Mouse (Mus musculus): Measurements from ENCODE around the gene Arhgap44. TPM values are rescaled to one million over a fixed set of nuclear protein-coding genes. Genes with fewer than 3 reads are reported as not detected.

Gene Arhgap44
- polyA plus RNA-seq, 1 experiment from 2014 or later: 10.3 TPM

GRCm38 (mm10) chr11:65065201-65065600, 97.6 kb downstream of the Arhgap44 start:
- no peaks in the 10 kb centered on the region for H3K4me1 ChIP-seq
- no peak overlapping the region for H3K9ac ChIP-seq (replicated peaks)
- H3K36me3 ChIP-seq: no peaks in the 10 kb centered on the region
- H3K27ac ChIP-seq (replicated peaks): no peak overlapping the region
- ATAC-seq (replicated peaks): no peak
- H3K4me2 ChIP-seq (replicated peaks): no peak overlapping the region
- H3K4me3 ChIP-seq: no peak overlapping the region
- H3K9me3 ChIP-seq: no peaks in the 10 kb centered on the region
- 82% methylated on average over 13 of the region's 13 CpGs for WGBS
- H3K27me3 ChIP-seq: no peaks in the 10 kb centered on the region

GRCm38 (mm10) chr11:65061437-65061836, 101.3 kb downstream of the Arhgap44 start:
- H3K4me2 ChIP-seq (replicated peaks): no peak overlapping the region
- H3K9me3 ChIP-seq: no peaks in the 10 kb centered on the region
- H3K36me3 ChIP-seq: no peaks in the 10 kb centered on the region
- no peak for ATAC-seq (replicated peaks)
- H3K9ac ChIP-seq (replicated peaks): no peak overlapping the region
- WGBS: 59% methylated on average over 3 of the region's 3 CpGs
- no peaks in the 10 kb centered on the region for H3K4me1 ChIP-seq
- H3K27ac ChIP-seq (replicated peaks): no peak overlapping the region
- no peak overlapping the region for H3K4me3 ChIP-seq
- H3K27me3 ChIP-seq: no peaks in the 10 kb centered on the region

- Histone ChIP-seq H3K9me3 (no peaks in the 10 kb centered on the region), H3K27me3 (no peaks in the 10 kb centered on the region), H3K9ac (replicated peaks) (no peak overlapping the region), H3K4me1 (no peaks in the 10 kb centered on the region), H3K4me2 (replicated peaks) (no peak overlapping the region), H3K4me3 (no peak overlapping the region), H3K27ac (replicated peaks) (no peak overlapping the region), H3K36me3 (no peaks in the 10 kb centered on the region)
- WGBS: 87% methylated on average over 12 of the region's 12 CpGs
- no peak for ATAC-seq (replicated peaks)
These were observed 103.2 kb downstream of the Arhgap44 start for GRCm38 (mm10) chr11:65059531-65059930.

- Histone ChIP-seq H3K27me3 (no peaks in the 10 kb centered on the region), H3K9ac (replicated peaks) (no peak overlapping the region), H3K4me2 (replicated peaks) (no peak overlapping the region), H3K9me3 (no peaks in the 10 kb centered on the region), H3K4me3 (no peak overlapping the region), H3K27ac (replicated peaks) (no peak overlapping the region), H3K4me1 (no peaks in the 10 kb centered on the region), H3K36me3 (no peaks in the 10 kb centered on the region)
- ATAC-seq (replicated peaks): no peak
- WGBS: 73% methylated on average over 7 of the region's 7 CpGs
These were observed 104.4 kb downstream of the Arhgap44 start for GRCm38 (mm10) chr11:65058224-65058908.

- Histone ChIP-seq H3K9ac (replicated peaks) (no peak overlapping the region), H3K27me3 (no peaks in the 10 kb centered on the region), H3K4me3 (no peak overlapping the region), H3K9me3 (no peaks in the 10 kb centered on the region), H3K27ac (replicated peaks) (no peak overlapping the region), H3K4me1 (no peaks in the 10 kb centered on the region), H3K4me2 (replicated peaks) (no peak overlapping the region), H3K36me3 (no peaks in the 10 kb centered on the region)
- ATAC-seq (replicated peaks): no peak
- WGBS: 86% methylated on average over 7 of the region's 7 CpGs
These were observed 107.2 kb downstream of the Arhgap44 start for GRCm38 (mm10) chr11:65055596-65055995.

- H3K4me2 ChIP-seq (replicated peaks): no peak overlapping the region
- H3K4me3 ChIP-seq: no peak overlapping the region
- H3K36me3 ChIP-seq: no peaks in the 10 kb centered on the region
- H3K27me3 ChIP-seq: no peaks in the 10 kb centered on the region
- H3K9ac ChIP-seq (replicated peaks): no peak overlapping the region
- no peaks in the 10 kb centered on the region for H3K4me1 ChIP-seq
- 63% methylated on average over 5 of the region's 5 CpGs for WGBS
- no peaks in the 10 kb centered on the region for H3K9me3 ChIP-seq
- no peak for ATAC-seq (replicated peaks)
- H3K27ac ChIP-seq (replicated peaks): no peak overlapping the region
These were observed 108.5 kb downstream of the Arhgap44 start for GRCm38 (mm10) chr11:65054216-65054615.

GRCm38 (mm10) chr11:65050819-65051218, 111.9 kb downstream of the Arhgap44 start:
- no peak for ATAC-seq (replicated peaks)
- 93% methylated on average over 5 of the region's 5 CpGs for WGBS
- no peaks in the 10 kb centered on the region for H3K36me3 ChIP-seq
- no peaks in the 10 kb centered on the region for H3K27me3 ChIP-seq
- no peak overlapping the region for H3K4me2 ChIP-seq (replicated peaks)
- H3K9ac ChIP-seq (replicated peaks): no peak overlapping the region
- H3K9me3 ChIP-seq: no peaks in the 10 kb centered on the region
- H3K4me1 ChIP-seq: no peaks in the 10 kb centered on the region
- no peak overlapping the region for H3K4me3 ChIP-seq
- H3K27ac ChIP-seq (replicated peaks): no peak overlapping the region

- Histone ChIP-seq H3K4me3 (no peak overlapping the region), H3K27ac (replicated peaks) (no peak overlapping the region), H3K9me3 (no peaks in the 10 kb centered on the region), H3K4me2 (replicated peaks) (no peak overlapping the region), H3K4me1 (no peaks in the 10 kb centered on the region), H3K36me3 (no peaks in the 10 kb centered on the region), H3K27me3 (no peaks in the 10 kb centered on the region), H3K9ac (replicated peaks) (no peak overlapping the region)
- ATAC-seq (replicated peaks): no peak
- WGBS: 78% methylated on average over 7 of the region's 7 CpGs
These were observed 113.7 kb downstream of the Arhgap44 start for GRCm38 (mm10) chr11:65049090-65049489.

- H3K4me2 ChIP-seq (replicated peaks): no peak overlapping the region
- whole genome bisulfite sequencing: 54% methylated on average over 6 of the region's 6 CpGs
These were observed 122.2 kb downstream of the Arhgap44 start for GRCm38 (mm10) chr11:65040556-65040955.

GRCm38 (mm10) chr11:65039517-65040095, 123.2 kb downstream of the Arhgap44 start:
- no peak overlapping the region for H3K27ac ChIP-seq (replicated peaks)
- no peaks in the 10 kb centered on the region for H3K27me3 ChIP-seq
- no peak overlapping the region for H3K4me3 ChIP-seq
- no peak for ATAC-seq (replicated peaks)
- H3K4me2 ChIP-seq (replicated peaks): no peak overlapping the region
- no peaks in the 10 kb centered on the region for H3K4me1 ChIP-seq
- 42% methylated on average over 12 of the region's 12 CpGs for WGBS
- no peaks in the 10 kb centered on the region for H3K9me3 ChIP-seq
- no peaks in the 10 kb centered on the region for H3K36me3 ChIP-seq
- no peak overlapping the region for H3K9ac ChIP-seq (replicated peaks)

More at GRCm38 (mm10) chr11:65040556-65040955, 122.2 kb downstream of the Arhgap44 start:
- no peak for ATAC-seq (replicated peaks)
- Histone ChIP-seq H3K27ac (replicated peaks) (no peak overlapping the region), H3K36me3 (no peaks in the 10 kb centered on the region), H3K9me3 (no peaks in the 10 kb centered on the region), H3K4me1 (no peaks in the 10 kb centered on the region), H3K27me3 (no peaks in the 10 kb centered on the region), H3K9ac (replicated peaks) (no peak overlapping the region), H3K4me3 (no peak overlapping the region)

GRCm38 (mm10) chr11:65038996-65039395, 123.8 kb downstream of the Arhgap44 start:
- 84% methylated on average over 2 of the region's 2 CpGs for WGBS
- H3K4me2 ChIP-seq (replicated peaks): no peak overlapping the region
- no peak overlapping the region for H3K4me3 ChIP-seq
- H3K27me3 ChIP-seq: no peaks in the 10 kb centered on the region
- ATAC-seq (replicated peaks): no peak
- no peak overlapping the region for H3K27ac ChIP-seq (replicated peaks)
- H3K4me1 ChIP-seq: no peaks in the 10 kb centered on the region
- H3K36me3 ChIP-seq: no peaks in the 10 kb centered on the region
- no peaks in the 10 kb centered on the region for H3K9me3 ChIP-seq
- H3K9ac ChIP-seq (replicated peaks): no peak overlapping the region

- Histone ChIP-seq H3K27ac (replicated peaks) (no peak overlapping the region), H3K9me3 (no peaks in the 10 kb centered on the region), H3K27me3 (no peaks in the 10 kb centered on the region), H3K4me1 (no peaks in the 10 kb centered on the region), H3K4me3 (no peak overlapping the region), H3K4me2 (replicated peaks) (no peak overlapping the region), H3K9ac (replicated peaks) (no peak overlapping the region), H3K36me3 (no peaks in the 10 kb centered on the region)
- 93% methylated on average over 7 of the region's 7 CpGs for WGBS
- ATAC-seq (replicated peaks): no peak
These were observed 130.5 kb downstream of the Arhgap44 start for GRCm38 (mm10) chr11:65032221-65032620.

- H3K4me1 ChIP-seq: no peaks in the 10 kb centered on the region
- WGBS: 84% methylated on average over 1 of the region's 1 CpGs
- H3K27me3 ChIP-seq: no peaks in the 10 kb centered on the region
- no peak overlapping the region for H3K9ac ChIP-seq (replicated peaks)
- no peak overlapping the region for H3K4me2 ChIP-seq (replicated peaks)
- H3K27ac ChIP-seq (replicated peaks): no peak overlapping the region
- H3K4me3 ChIP-seq: no peak overlapping the region
- no peak for ATAC-seq (replicated peaks)
- H3K9me3 ChIP-seq: no peaks in the 10 kb centered on the region
- H3K36me3 ChIP-seq: no peaks in the 10 kb centered on the region
These were observed 132.6 kb downstream of the Arhgap44 start for GRCm38 (mm10) chr11:65030201-65030600.
